Mouse (Mus musculus) bone marrow macrophage, adult 2 months (primary cell): ENCODE measurements at regions not wholly inside any gene's neighbourhood (a gene's known extent, or its start where the extent isn't known, plus 50 kb on each side); places are given as distances from the start of the nearest gene placed in this dataset.

ENCODE experiments used
- CTCF ChIP-seq: IDR thresholded peaks from 2 replicates; pipeline ENCODE4 v1.5.1; 2012; ENCODE audit warnings: low read depth, mild to moderate bottlenecking, low read length, moderate library complexity
- POLR2A ChIP-seq: IDR thresholded peaks from 2 replicates; pipeline ENCODE4 v1.6.1; 2012; ENCODE audit warnings: mild to moderate bottlenecking, low read depth, low read length, borderline replicate concordance

DNA sequence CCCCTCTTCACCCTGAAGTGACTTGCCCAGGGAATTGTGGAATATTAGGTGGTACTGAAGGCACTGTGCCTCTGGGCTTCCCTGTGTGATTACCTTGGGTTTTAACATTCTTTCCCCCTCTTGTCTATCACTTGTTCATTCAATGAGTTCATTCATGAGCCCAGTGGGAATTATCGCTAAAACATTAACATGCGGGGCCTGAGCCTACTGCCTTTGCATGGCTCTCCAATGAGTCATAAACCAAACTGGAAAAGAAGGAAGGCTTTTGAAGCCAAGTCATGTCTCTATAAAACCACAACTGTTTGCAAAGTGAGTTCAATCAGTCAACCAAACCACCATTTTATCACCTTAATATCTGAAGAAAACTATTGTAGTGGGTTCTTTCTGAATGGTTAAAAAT lies 173.8 kb downstream of the Moxd1 start:
- no peak for TF ChIP-seq POLR2A
- no peak for TF ChIP-seq CTCF
